Mouse (Mus musculus) pancreas, adult 10 weeks (tissue): ENCODE results near the gene Fut1. TPM values are rescaled to one million over a fixed set of nuclear protein-coding genes. Genes with fewer than 3 reads are reported as not detected.

Source experiments
- polyA plus RNA-seq: library from polyadenylated mRNA; stranded (reverse); fragments of 350-450 nt; fragmentation: Illumina TruSeq; extraction: RNeasy Lipid Tissue Mini Kit (QIAGEN cat#74804); gene quantifications from one replicate; pipeline ENCODE4 v1.2.3, GENCODE M21; 2015; ENCODE audit warnings: low read depth, low replicate concordance; ENCODE audit not compliant: insufficient read depth

Fut1 gene
- polyA plus RNA-seq = 4.9 TPM

DNA sequence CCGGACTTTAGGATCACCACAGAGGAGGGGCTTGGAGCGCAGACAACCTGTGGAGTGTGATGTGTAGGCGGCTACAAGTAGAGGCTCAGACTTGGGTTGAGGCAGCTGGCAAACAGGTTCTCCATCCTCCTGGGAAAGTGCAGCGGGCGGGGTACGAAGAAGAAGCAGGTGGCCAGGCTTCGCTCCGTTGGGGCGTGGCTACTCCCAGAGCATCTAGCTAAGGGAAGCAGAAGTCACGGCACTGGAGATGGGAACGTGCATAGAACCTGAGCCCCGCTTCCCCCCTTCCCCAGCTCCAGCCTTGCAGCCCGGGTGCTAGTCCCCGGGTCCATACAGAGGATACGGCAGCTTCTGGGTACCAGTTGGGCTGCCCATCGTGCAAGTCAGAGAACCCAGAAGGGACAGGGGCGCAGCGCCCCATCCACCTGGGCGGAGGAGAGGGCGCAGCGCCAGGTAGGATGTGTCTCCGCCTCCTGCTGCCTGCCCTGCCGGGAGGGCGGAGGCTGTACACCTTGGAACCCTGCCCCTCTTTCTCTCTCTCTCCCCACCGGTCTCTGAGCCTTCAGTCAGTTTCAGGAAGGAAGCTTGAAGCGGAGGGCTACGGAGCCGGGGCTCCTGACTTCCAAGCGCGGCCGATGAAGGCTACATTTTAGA lies at the start of gene Fut1:
TSS of gene Fut1 (plus strand) at position 248 of the 654 bp plus-strand sequence.

DNA sequence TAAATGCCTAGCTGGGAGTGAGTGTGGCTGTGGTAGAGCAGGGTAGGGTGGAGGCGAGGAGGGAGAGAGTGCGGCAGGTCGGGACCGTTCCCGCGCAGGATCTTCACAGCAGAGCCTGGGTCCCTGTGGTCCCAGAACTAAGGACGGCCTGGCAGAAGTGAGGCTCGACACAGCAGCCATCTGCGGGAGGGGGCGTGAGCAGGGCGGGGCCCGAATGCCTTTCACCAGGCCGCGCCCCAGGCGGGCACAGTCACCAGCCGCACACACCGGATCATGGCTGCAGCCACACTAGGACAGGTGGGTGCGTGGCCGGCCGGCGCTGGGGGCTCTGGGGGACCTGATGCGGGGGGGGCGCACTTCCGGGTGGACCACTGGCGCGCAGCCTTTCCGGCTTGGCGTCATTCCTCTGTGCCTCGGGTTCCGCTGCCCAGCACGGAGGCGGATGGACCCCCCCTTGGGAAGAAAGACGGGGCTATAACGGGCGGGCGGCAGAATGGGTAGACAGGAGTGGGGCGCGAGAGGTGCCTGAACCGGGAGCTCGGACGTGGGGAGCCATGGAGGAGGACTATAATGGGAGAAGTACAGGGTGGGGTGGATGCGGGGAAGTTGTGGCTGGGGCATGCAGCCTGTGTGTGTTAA lies 46.9 kb upstream of the Fut1 start, which contains the start of gene Bcat2:
TSS of gene Bcat2 (plus strand) at position 51 of the 639 bp plus-strand sequence.

GRCm38 (mm10) chr7:45621443-45621842 lies 4.4 kb downstream of the Fut1 start, which contains the start of gene Izumo1:
Izumo1 (plus strand) TSS chr7:45621811.

DNA sequence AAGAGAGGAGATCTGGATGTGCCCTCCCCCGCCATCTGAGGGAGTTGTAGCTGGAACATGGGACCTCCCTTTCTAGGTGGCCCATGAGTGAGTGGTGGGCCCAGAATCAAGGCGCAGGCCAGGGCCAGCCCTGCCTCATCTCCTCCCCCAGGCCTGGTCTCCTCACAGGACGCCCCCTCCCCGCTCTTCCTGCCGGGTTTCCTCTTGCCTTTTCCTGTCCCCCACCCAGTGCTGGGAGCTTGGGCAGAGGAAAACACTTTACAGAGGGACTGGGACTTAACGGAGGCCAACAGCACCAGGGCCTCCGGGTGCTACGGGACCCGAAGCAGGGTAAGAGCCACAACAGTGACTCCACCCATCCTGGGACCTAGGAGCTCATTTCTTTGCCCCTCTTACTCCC lies 10.2 kb downstream of the Fut1 start, which contains the start of gene Rasip1:
TSS of gene Rasip1 (plus strand) at position 228 of the 400 bp plus-strand sequence.

GRCm38 (mm10) chr7:45639561-45640027 lies 22.5 kb downstream of the Fut1 start, which contains the start of gene Mamstr:
Mamstr (plus strand) TSS chr7:45639977.

GRCm38 (mm10) chr7:45666161-45666560 lies 49.1 kb downstream of the Fut1 start, which contains the start of gene Fut2:
Fut2 (minus strand) TSS chr7:45666394.

Other genes starting within 250 kb of the Fut1 start
- gene Lin7b, start 246.7 kb upstream of the Fut1 start, polyA plus RNA-seq = 4.4 TPM
- gene Snrnp70, start 221.5 kb upstream of the Fut1 start, polyA plus RNA-seq = 230 TPM
- gene Kcna7, start 211.6 kb upstream of the Fut1 start, polyA plus RNA-seq = not detected
- not detected for gene Ntf5, start 203.6 kb upstream of the Fut1 start, polyA plus RNA-seq
- not detected for gene Lhb, start 196.5 kb upstream of the Fut1 start, polyA plus RNA-seq
- 3.9 TPM for gene Gys1, start 182.4 kb upstream of the Fut1 start, polyA plus RNA-seq
- 11.0 TPM for gene Ruvbl2, start 179.2 kb upstream of the Fut1 start, polyA plus RNA-seq
- gene Ftl1, start 157.4 kb upstream of the Fut1 start, polyA plus RNA-seq = 893 TPM
- gene Bax, start 150.4 kb upstream of the Fut1 start, polyA plus RNA-seq = 42.0 TPM
- 1.5 TPM for gene Tulp2, start 135.4 kb upstream of the Fut1 start, polyA plus RNA-seq
- not detected for gene Gm45808, start 130.5 kb upstream of the Fut1 start, polyA plus RNA-seq
- gene Dhdh, start 128.5 kb upstream of the Fut1 start, polyA plus RNA-seq = 2.1 TPM
- 43.0 TPM for gene Nucb1, start 106.9 kb upstream of the Fut1 start, polyA plus RNA-seq
- gene Ppp1r15a, start 91.0 kb upstream of the Fut1 start, polyA plus RNA-seq = 14.2 TPM
- 3.5 TPM for gene Plekha4, start 91.0 kb upstream of the Fut1 start, polyA plus RNA-seq
- not detected for gene Hsd17b14, start 62.4 kb upstream of the Fut1 start, polyA plus RNA-seq
- 127 TPM for gene Bcat2, start 47.1 kb upstream of the Fut1 start, polyA plus RNA-seq
- 41.8 TPM for gene Fgf21, start 1.8 kb upstream of the Fut1 start, polyA plus RNA-seq
- gene Izumo1, start 4.5 kb downstream of the Fut1 start, polyA plus RNA-seq = 2.0 TPM
- gene Rasip1, start 10.2 kb downstream of the Fut1 start, polyA plus RNA-seq = 11.1 TPM
- gene Mamstr, start 22.7 kb downstream of the Fut1 start, polyA plus RNA-seq = 2.2 TPM
- gene Fut2, start 49.1 kb downstream of the Fut1 start, polyA plus RNA-seq = not detected
- gene Ntn5, start 66.7 kb downstream of the Fut1 start, polyA plus RNA-seq = not detected
- gene Sec1, start 77.1 kb downstream of the Fut1 start, polyA plus RNA-seq = not detected
- 2.1 TPM for gene Car11, start 82.6 kb downstream of the Fut1 start, polyA plus RNA-seq
- gene Dbp, start 87.8 kb downstream of the Fut1 start, polyA plus RNA-seq = 5.6 TPM
- 401 TPM for gene Rpl18, start 98.2 kb downstream of the Fut1 start, polyA plus RNA-seq
- 9.0 TPM for gene Sphk2, start 100.7 kb downstream of the Fut1 start, polyA plus RNA-seq
- not detected for gene Fam83e, start 103.9 kb downstream of the Fut1 start, polyA plus RNA-seq
- not detected for gene Spaca4, start 108.5 kb downstream of the Fut1 start, polyA plus RNA-seq
- 4.6 TPM for gene Lmtk3, start 166.4 kb downstream of the Fut1 start, polyA plus RNA-seq
- gene Sult2b1, start 167.4 kb downstream of the Fut1 start, polyA plus RNA-seq = not detected
- gene Cyth2, start 197.3 kb downstream of the Fut1 start, polyA plus RNA-seq = 31.3 TPM
- not detected for gene Kcnj14, start 207.5 kb downstream of the Fut1 start, polyA plus RNA-seq
- gene Grwd1, start 213.7 kb downstream of the Fut1 start, polyA plus RNA-seq = 4.1 TPM